Mouse (Mus musculus): ENCODE measurements around the gene Rhbdl1.

- TF ChIP-seq CTCF (IDR thresholded peaks at IDR 0.05; ENCODE audit: extremely low read depth, insufficient read depth, low read length), result no peak
- no peak for TF ChIP-seq POLR2A (IDR thresholded peaks at IDR 0.05; ENCODE audit: extremely low read depth, insufficient read depth, low read length)
Measured at GRCm38 (mm10) chr17:25880196-25880910, 43.3 kb upstream of the Rhbdl1 start, which contains the start of gene Wfikkn1.

Measured in cortical plate, adult 2 months (tissue).